Mouse (Mus musculus) testis, adult 2 months (tissue): ENCODE measurements around the gene Gm3646.

Experiments
- CTCF ChIP-seq: fragments of 200-500 bp; IDR thresholded peaks from 2 replicates; pipeline ENCODE4 v1.5.1; 2012; ENCODE audit warnings: low read depth, mild to moderate bottlenecking, inconsistent platforms, low read length, moderate library complexity; ENCODE audit not compliant: control insufficient read depth, insufficient read depth, insufficient replicate concordance
- POLR2A ChIP-seq: fragments of 200-500 bp; IDR thresholded peaks from 2 replicates; pipeline ENCODE4 v1.6.1; 2012; ENCODE audit warnings: low read depth, mild to moderate bottlenecking, inconsistent platforms, low read length, moderate library complexity; ENCODE audit not compliant: control insufficient read depth

DNA sequence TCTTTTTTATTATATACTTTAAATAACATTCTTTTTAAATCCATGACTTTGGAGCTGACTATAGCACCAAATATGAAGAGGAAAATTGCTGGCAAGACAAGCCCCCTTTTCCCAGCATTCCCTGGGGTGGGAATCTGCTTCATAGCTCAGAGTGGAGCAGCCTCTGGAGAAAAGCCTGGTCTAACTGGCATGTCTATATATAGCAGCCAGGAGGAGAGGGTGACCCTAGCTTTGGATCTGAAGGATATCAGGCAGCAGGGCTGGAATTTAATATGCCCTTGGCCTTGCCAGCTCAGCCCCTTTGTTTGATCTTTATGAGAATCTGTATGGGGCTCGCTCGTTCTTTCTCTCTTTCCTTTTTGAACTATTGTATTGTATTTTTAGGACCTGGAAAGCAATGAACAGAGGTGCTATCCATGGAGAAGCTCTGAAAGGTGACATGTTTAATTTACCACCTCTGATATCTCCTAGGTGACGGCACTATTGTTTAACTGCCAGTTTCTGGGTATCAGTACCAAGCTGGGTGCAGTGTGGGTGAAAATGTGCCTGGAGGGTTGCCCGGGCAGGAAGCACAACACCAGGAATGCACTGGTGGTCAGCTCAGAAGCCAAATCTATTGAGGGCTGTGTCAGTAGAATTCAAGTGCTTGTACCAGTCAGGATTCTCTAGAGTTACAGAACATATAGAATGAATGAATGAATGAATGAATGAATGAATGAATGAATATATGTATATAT is at the start of gene Gm3646:
- TF ChIP-seq POLR2A (no peak), CTCF (no peak)
